Mouse (Mus musculus): ENCODE data around the gene Sost.

GRCm38 (mm10) chr11:101973496-101973895 is 6.7 kb upstream of the Sost start:
- TF ChIP-seq CTCF (IDR thresholded peaks at IDR 0.05; ENCODE audit: borderline replicate concordance, control insufficient read depth, extremely low read depth, insufficient read depth, low read length, poor library complexity) (no peak), POLR2A (IDR thresholded peaks at IDR 0.05; ENCODE audit: control insufficient read depth, extremely low read depth, insufficient read depth, low read length, poor library complexity) (no peak)

Measured in thymus, adult 2 months (tissue).